Mouse (Mus musculus): ENCODE data around the gene Proz. TPM values are rescaled to one million over a fixed set of nuclear protein-coding genes. Genes with fewer than 3 reads are reported as not detected.

Proz gene
- polyA plus RNA-seq, 1 experiment from 2014 or later: 53.4 TPM

GRCm38 (mm10) chr8:13111917-13112316 is 51.2 kb downstream of the Proz start:
- peaks cover 13% of the 10 kb centered on the region for H3K36me3 ChIP-seq (ENCODE audit: control insufficient read depth, insufficient read depth)
- H3K27ac ChIP-seq (ENCODE audit: low read length): no peak overlapping the region
- no peak overlapping the region for H3K9ac ChIP-seq (ENCODE audit: low read depth, low read length)
- H3K4me1 ChIP-seq (ENCODE audit: control insufficient read depth, low read depth, low read length): peaks cover 32% of the 10 kb centered on the region
- H3K4me2 ChIP-seq (ENCODE audit: low read depth, low read length): no peak overlapping the region
- H3K27me3 ChIP-seq (ENCODE audit: control insufficient read depth, insufficient read depth, low read depth, low read length): no peaks in the 10 kb centered on the region
- no peaks in the 10 kb centered on the region for H3K9me3 ChIP-seq (replicated peaks; ENCODE audit: control insufficient read depth, low read length)
- WGBS (ENCODE audit: insufficient replicate concordance): 89% methylated on average over 11 of the region's 11 CpGs
- no peak for ATAC-seq (ENCODE audit: low read depth)
- H3K4me3 ChIP-seq (ENCODE audit: low read depth, low read length): no peak overlapping the region

- H3K9ac ChIP-seq (ENCODE audit: low read depth, low read length): no peak overlapping the region
- H3K4me1 ChIP-seq (ENCODE audit: control insufficient read depth, low read depth, low read length): peaks cover 21% of the 10 kb centered on the region
- peaks cover 7% of the 10 kb centered on the region; the same call in 1 of the 2 replicates for H3K36me3 ChIP-seq (ENCODE audit: control insufficient read depth, insufficient read depth)
- ATAC-seq (ENCODE audit: low read depth): no peak
- H3K9me3 ChIP-seq (replicated peaks; ENCODE audit: control insufficient read depth, low read length): no peaks in the 10 kb centered on the region
- H3K4me3 ChIP-seq (ENCODE audit: low read depth, low read length): no peak overlapping the region
- no peaks in the 10 kb centered on the region for H3K27me3 ChIP-seq (ENCODE audit: control insufficient read depth, insufficient read depth, low read depth, low read length)
- H3K27ac ChIP-seq (ENCODE audit: low read length): no peak overlapping the region
- no peak overlapping the region for H3K4me2 ChIP-seq (ENCODE audit: low read depth, low read length)
- 65% methylated on average over 4 of the region's 4 CpGs for WGBS (ENCODE audit: insufficient replicate concordance)
Observed at GRCm38 (mm10) chr8:13113232-13113631, 52.5 kb downstream of the Proz start.

GRCm38 (mm10) chr8:13117096-13117495 is 56.4 kb downstream of the Proz start:
- no peak overlapping the region for H3K27ac ChIP-seq (ENCODE audit: low read length)
- H3K4me2 ChIP-seq (ENCODE audit: low read depth, low read length): no peak overlapping the region
- H3K9me3 ChIP-seq (replicated peaks; ENCODE audit: control insufficient read depth, low read length): no peaks in the 10 kb centered on the region
- H3K9ac ChIP-seq (ENCODE audit: low read depth, low read length): no peak overlapping the region
- H3K27me3 ChIP-seq (ENCODE audit: control insufficient read depth, insufficient read depth, low read depth, low read length): no peaks in the 10 kb centered on the region
- no peak overlapping the region for H3K4me3 ChIP-seq (ENCODE audit: low read depth, low read length)
- H3K4me1 ChIP-seq (ENCODE audit: control insufficient read depth, low read depth, low read length): peaks cover 13% of the 10 kb centered on the region
- peaks cover 7% of the 10 kb centered on the region for H3K36me3 ChIP-seq (ENCODE audit: control insufficient read depth, insufficient read depth)
- no peak for ATAC-seq (ENCODE audit: low read depth)
- WGBS (ENCODE audit: insufficient replicate concordance): 86% methylated on average over 2 of the region's 2 CpGs

- H3K9ac ChIP-seq (ENCODE audit: low read depth, low read length): no peak overlapping the region
- no peak overlapping the region for H3K27ac ChIP-seq (ENCODE audit: low read length)
Observed at GRCm38 (mm10) chr8:13118516-13118915, 57.8 kb downstream of the Proz start.

GRCm38 (mm10) chr8:13120882-13121665 is 60.4 kb downstream of the Proz start:
- 0 out of 2 replicates have a peak overlapping the region, but pooled peaks have one; percentile 10 for H3K4me2 ChIP-seq (ENCODE audit: low read depth, low read length)
- no peak overlapping the region for H3K9ac ChIP-seq (ENCODE audit: low read depth, low read length)
- peaks cover 26% of the 10 kb centered on the region for H3K4me1 ChIP-seq (ENCODE audit: control insufficient read depth, low read depth, low read length)
- H3K9me3 ChIP-seq (replicated peaks; ENCODE audit: control insufficient read depth, low read length): no peaks in the 10 kb centered on the region
- ATAC-seq (ENCODE audit: low read depth): peak; percentile 75
- H3K4me3 ChIP-seq (ENCODE audit: low read depth, low read length): no peak overlapping the region
- no peaks in the 10 kb centered on the region for H3K27me3 ChIP-seq (ENCODE audit: control insufficient read depth, insufficient read depth, low read depth, low read length)
- H3K27ac ChIP-seq (ENCODE audit: low read length): peak overlapping the region; percentile 16
- 22% methylated on average over 7 of the region's 7 CpGs for WGBS (ENCODE audit: insufficient replicate concordance)
- H3K36me3 ChIP-seq (ENCODE audit: control insufficient read depth, insufficient read depth): peaks cover 13% of the 10 kb centered on the region

More at GRCm38 (mm10) chr8:13118516-13118915, 57.8 kb downstream of the Proz start:
- H3K4me3 ChIP-seq (ENCODE audit: low read depth, low read length): no peak overlapping the region
- no peaks in the 10 kb centered on the region for H3K9me3 ChIP-seq (replicated peaks; ENCODE audit: control insufficient read depth, low read length)
- H3K4me2 ChIP-seq (ENCODE audit: low read depth, low read length): no peak overlapping the region
- peaks cover 4% of the 10 kb centered on the region for H3K36me3 ChIP-seq (ENCODE audit: control insufficient read depth, insufficient read depth)
- H3K4me1 ChIP-seq (ENCODE audit: control insufficient read depth, low read depth, low read length): peaks cover 26% of the 10 kb centered on the region
- WGBS (ENCODE audit: insufficient replicate concordance): 86% methylated on average over 3 of the region's 3 CpGs
- H3K27me3 ChIP-seq (ENCODE audit: control insufficient read depth, insufficient read depth, low read depth, low read length): no peaks in the 10 kb centered on the region
- no peak for ATAC-seq (ENCODE audit: low read depth)

GRCm38 (mm10) chr8:13122887-13123421 is 62.2 kb downstream of the Proz start:
- Histone ChIP-seq H3K4me3 (ENCODE audit: low read depth, low read length) (no peak overlapping the region), H3K4me1 (ENCODE audit: control insufficient read depth, low read depth, low read length) (peaks cover 26% of the 10 kb centered on the region), H3K27me3 (ENCODE audit: control insufficient read depth, insufficient read depth, low read depth, low read length) (no peaks in the 10 kb centered on the region), H3K9ac (ENCODE audit: low read depth, low read length) (no peak overlapping the region; the same call in 1 of the 2 replicates), H3K36me3 (ENCODE audit: control insufficient read depth, insufficient read depth) (peaks cover 30% of the 10 kb centered on the region), H3K4me2 (ENCODE audit: low read depth, low read length) (no peak overlapping the region), H3K9me3 (replicated peaks; ENCODE audit: control insufficient read depth, low read length) (no peaks in the 10 kb centered on the region), H3K27ac (ENCODE audit: low read length) (peak overlapping the region; percentile 22; the same call in 1 of the 2 replicates)
- ATAC-seq (ENCODE audit: low read depth): peak; percentile 60
- 19% methylated on average over 7 of the region's 7 CpGs for WGBS (ENCODE audit: insufficient replicate concordance)

- H3K4me1 ChIP-seq (ENCODE audit: control insufficient read depth, low read depth, low read length): peaks cover 26% of the 10 kb centered on the region
- 79% methylated on average over 8 of the region's 8 CpGs for WGBS (ENCODE audit: insufficient replicate concordance)
- H3K9ac ChIP-seq (ENCODE audit: low read depth, low read length): no peak overlapping the region
- no peak overlapping the region for H3K4me2 ChIP-seq (ENCODE audit: low read depth, low read length)
- H3K4me3 ChIP-seq (ENCODE audit: low read depth, low read length): no peak overlapping the region
- peaks cover 44% of the 10 kb centered on the region for H3K36me3 ChIP-seq (ENCODE audit: control insufficient read depth, insufficient read depth)
- no peaks in the 10 kb centered on the region for H3K27me3 ChIP-seq (ENCODE audit: control insufficient read depth, insufficient read depth, low read depth, low read length)
- no peaks in the 10 kb centered on the region for H3K9me3 ChIP-seq (replicated peaks; ENCODE audit: control insufficient read depth, low read length)
- no peak overlapping the region for H3K27ac ChIP-seq (ENCODE audit: low read length)
- ATAC-seq (ENCODE audit: low read depth): no peak
Observed at GRCm38 (mm10) chr8:13124897-13125296, 64.2 kb downstream of the Proz start.

All from liver, embryonic 16.5 days (tissue).